ENCODE assay signal across 11 mouse cellular contexts in the genomic region with DNA sequence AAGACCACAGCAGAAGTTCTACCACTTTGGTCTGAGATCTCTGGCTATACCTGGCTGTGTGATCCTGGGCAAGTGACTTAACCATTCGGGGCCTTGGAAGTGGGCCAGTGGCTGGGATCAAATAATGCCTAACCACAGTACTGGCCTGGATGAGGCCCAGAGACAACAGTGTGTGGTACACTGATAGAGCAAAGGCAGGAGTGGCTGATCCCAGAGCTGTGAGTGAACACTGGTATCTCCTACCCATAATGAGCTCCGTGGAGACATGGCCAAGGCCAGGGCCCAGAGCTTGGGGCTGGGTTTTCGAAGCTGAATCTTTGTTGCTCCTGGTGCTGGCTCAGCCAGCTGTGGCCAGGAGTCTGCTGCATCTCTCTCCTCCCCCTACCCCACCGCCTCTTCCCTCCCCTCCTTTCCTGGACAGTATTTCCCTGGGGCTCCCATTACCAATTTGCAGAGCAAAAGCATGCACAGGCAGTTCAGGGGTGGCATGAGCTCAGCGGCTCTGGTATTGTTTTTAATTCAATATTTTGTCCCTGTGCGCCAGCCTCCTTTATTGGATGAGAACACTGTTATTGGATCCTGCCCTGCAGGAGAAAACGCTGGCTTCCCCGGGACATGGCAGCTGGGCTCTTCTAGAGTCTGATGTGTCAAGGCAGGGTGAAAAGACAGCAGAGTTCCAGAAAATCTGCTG. TPM values are rescaled to one million over a fixed set of nuclear protein-coding genes. Genes with fewer than 3 reads are reported as not detected.
A peak's percentile ranks its signal among the peaks of the same experiment; 100 is the strongest.
DNase-seq lines count a peak whose midpoint lies in the region; ATAC-seq lines count a peak whose summit lies in the region.
"Had no signal": no experiment of that assay in that cellular context is flagged by ENCODE, and none has a peak within 500 bp of the region (broad histone marks: within the 10 kb centered on the region; RNA-seq: fewer than 3 reads in every experiment).

No protein-coding gene starts in this region.

- no peaks in the 10 kb centered on the region for H3K9me3 ChIP-seq in hindbrain, embryonic 12.5 days (replicated peaks)
- H3K9me3 ChIP-seq in midbrain, embryonic 12.5 days = no peaks in the 10 kb centered on the region

- peak; percentile 88 for ATAC-seq in hindbrain, embryonic 12.5 days (ENCODE audit: low FRiP score)
- ATAC-seq in midbrain, embryonic 12.5 days (ENCODE audit: low FRiP score, low read depth) = peak; percentile 72

- 0 out of 2 replicates have a peak overlapping the region, but pooled peaks have one; percentile 1 for H3K4me2 ChIP-seq in hindbrain, embryonic 12.5 days (replicated peaks)
- no peak overlapping the region for H3K4me2 ChIP-seq in midbrain, embryonic 12.5 days (replicated peaks)

- no peak overlapping the region for H3K9ac ChIP-seq in hindbrain, embryonic 12.5 days
- H3K9ac ChIP-seq in midbrain, embryonic 12.5 days (replicated peaks) = no peak overlapping the region

- DNase-seq in cerebellum, postnatal 10 days = peak; percentile 46 to 62
- DNase-seq in cerebellum, adult 9-11 months = no peak
- DNase-seq in NIH3T3 (ENCODE audit: low read depth) = peak; percentile 20
- DNase-seq in lung, postnatal 10 days = no peak
- no peak for DNase-seq in right cerebral cortex, postnatal 14 days
- DNase-seq in right cerebral cortex, adult 18-20 months = no peak
- DNase-seq: cerebellum, adult 11-12 months; lung, adult 2 months had no signal

- no peak overlapping the region for H3K4me3 ChIP-seq in hindbrain, embryonic 12.5 days
- H3K4me3 ChIP-seq in midbrain, embryonic 12.5 days = no peak overlapping the region
- H3K4me3 ChIP-seq: layer of hippocampus, adult 2 months had no signal

- 35% methylated on average over 8 of the region's 8 CpGs for WGBS in hindbrain, embryonic 12.5 days
- 56% methylated on average over 8 of the region's 8 CpGs for WGBS in midbrain, embryonic 12.5 days

- 0 out of 2 replicates have a peak, but pooled peaks cover 5% of the 10 kb centered on the region for H3K27me3 ChIP-seq in hindbrain, embryonic 12.5 days
- no peaks in the 10 kb centered on the region for H3K27me3 ChIP-seq in midbrain, embryonic 12.5 days

- peak overlapping the region; percentile 88 for H3K27ac ChIP-seq in hindbrain, embryonic 12.5 days
- H3K27ac ChIP-seq in midbrain, embryonic 12.5 days (replicated peaks) = peak overlapping the region; percentile 83
- H3K27ac ChIP-seq: layer of hippocampus, adult 2 months had no signal

- H3K36me3 ChIP-seq in hindbrain, embryonic 12.5 days = no peaks in the 10 kb centered on the region
- H3K36me3 ChIP-seq in midbrain, embryonic 12.5 days = no peaks in the 10 kb centered on the region

- H3K4me1 ChIP-seq in hindbrain, embryonic 12.5 days = peaks cover 24% of the 10 kb centered on the region
- H3K4me1 ChIP-seq in midbrain, embryonic 12.5 days = peaks cover 14% of the 10 kb centered on the region; the same call in 1 of the 2 replicates

RNA-seq across cellular contexts. Expression of gene Ctnnbl1, which starts 13.2 kb away (rescaled TPM):
- polyA plus RNA-seq in hindbrain, embryonic 12.5 days (2016; fragmentation: Nextera tagmentation; extraction: Ambion mirVana) = 82.3 and 83.7 TPM in 2 replicates
- 89.1 and 94.2 TPM in 2 replicates for polyA plus RNA-seq in midbrain, embryonic 12.5 days (2016; fragmentation: Nextera tagmentation; extraction: Ambion mirVana)

Comparison
In these comparisons a context has a peak if more than half of its experiments do, and no peak if none do; other contexts are left out.
1. DNase-seq: peak in cerebellum, postnatal 10 days (2 of 2) and NIH3T3 (single experiment); none in cerebellum, adult 9-11 months (single experiment), lung, postnatal 10 days (single experiment), right cerebral cortex, postnatal 14 days (single experiment) and right cerebral cortex, adult 18-20 months (single experiment).